Mouse (Mus musculus) olfactory bulb, adult 2 months (tissue): ENCODE results near the gene AF366264.

Experiments used
- CTCF ChIP-seq: fragments of 200-500 bp; IDR thresholded peaks from 2 replicates; pipeline ENCODE4 v1.5.1; 2012; ENCODE audit warnings: low read depth, mild to moderate bottlenecking, low read length, moderate library complexity; ENCODE audit not compliant: insufficient read depth
- POLR2A ChIP-seq: fragments of 200-500 bp; IDR thresholded peaks from 2 replicates; pipeline ENCODE4 v1.6.1; 2012; ENCODE audit warnings: mild to moderate bottlenecking, low read depth, low read length, moderate library complexity; ENCODE audit not compliant: insufficient read depth

- TF ChIP-seq CTCF = no peak
- TF ChIP-seq POLR2A = no peak
Measured at GRCm38 (mm10) chr8:13797676-13798075, 40.5 kb downstream of the AF366264 start.
